Mouse (Mus musculus) stomach, embryonic 16.5 days (tissue): ENCODE measurements at regions not wholly inside any gene's neighbourhood (a gene's known extent, or its start where the extent isn't known, plus 50 kb on each side); places are given as distances from the start of the nearest gene placed in this dataset.

Source experiments
- ATAC-seq: fragments of 200-750 bp; cut with Nextera tagmentation; 2 replicates; pipeline ENCODE4 v1.8.0; 2017; ENCODE audit warnings: moderate number of reproducible peaks, moderate TSS enrichment; ENCODE audit not compliant: insufficient read depth, low FRiP score
- H3K27ac ChIP-seq: fragments of 300-500 bp; sonication (generic); 2 replicates; pipeline ENCODE4 v1.5.1; 2014; ENCODE audit warnings: low read length
- H3K27me3 ChIP-seq: fragments of 300-500 bp; sonication (generic); 2 replicates; pipeline ENCODE4 v1.6.1; 2014; ENCODE audit warnings: low read length, control low read depth, mixed read lengths; ENCODE audit not compliant: control insufficient read depth, insufficient read depth
- H3K36me3 ChIP-seq: fragments of 300-500 bp; sonication (generic); 2 replicates; pipeline ENCODE4 v1.6.1; 2014; ENCODE audit warnings: low read length; ENCODE audit not compliant: control insufficient read depth, insufficient read depth
- H3K4me1 ChIP-seq: fragments of 300-500 bp; sonication (generic); 2 replicates; pipeline ENCODE4 v1.6.1; 2014; ENCODE audit warnings: low read length, control low read depth, mixed read lengths; ENCODE audit not compliant: control insufficient read depth, insufficient read depth
- H3K4me2 ChIP-seq: fragments of 300-500 bp; sonication (generic); 2 replicates; pipeline ENCODE4 v1.6.1; 2014; ENCODE audit warnings: low read depth, low read length, mixed read lengths
- H3K4me3 ChIP-seq: fragments of 300-500 bp; sonication (generic); replicated peaks from 2 replicates; pipeline ENCODE4 v1.5.1; 2014; ENCODE audit warnings: mild to moderate bottlenecking, low read length
- H3K9ac ChIP-seq: fragments of 300-500 bp; sonication (generic); 2 replicates; pipeline ENCODE4 v1.6.1; 2014; ENCODE audit warnings: low read length
- H3K9me3 ChIP-seq: fragments of 300-500 bp; sonication (generic); replicated peaks from 2 replicates; pipeline ENCODE4 v1.6.1; 2016; ENCODE audit warnings: low read length, control low read depth; ENCODE audit not compliant: control insufficient read depth
- WGBS: fragments of 180-500 bp; shearing (Covaris S2); extraction: QIAGEN DNeasy Blood & Tissue Kit; methylation state at CpG from one replicate; pipeline ENCODE4 v1.1.7; 2014; 5-methylcytosine and 5-hydroxymethylcytosine counted together

GRCm38 (mm10) chr17:59232251-59232650 is 219.1 kb upstream of the Nudt12 start:
- 85% methylated on average over 2 of the region's 2 CpGs for WGBS

More at GRCm38 (mm10) chr17:59232251-59232650, 219.1 kb upstream of the Nudt12 start:
- H3K27me3 ChIP-seq, result no peaks in the 10 kb centered on the region
- no peaks in the 10 kb centered on the region for H3K4me1 ChIP-seq
- H3K36me3 ChIP-seq, result no peaks in the 10 kb centered on the region
- H3K9me3 ChIP-seq, result no peaks in the 10 kb centered on the region
- no peak overlapping the region for H3K4me2 ChIP-seq
- H3K9ac ChIP-seq, result no peak overlapping the region
- no peak overlapping the region for H3K4me3 ChIP-seq
- no peak for ATAC-seq
- no peak overlapping the region for H3K27ac ChIP-seq
